Mouse (Mus musculus): ENCODE results near the gene Rab39. TPM values are rescaled to one million over a fixed set of nuclear protein-coding genes. Genes with fewer than 3 reads are reported as not detected.
A peak's percentile ranks its signal among the peaks of the same experiment; 100 is the strongest.

The Rab39 gene
- polyA plus RNA-seq (2015; fragmentation: Nextera tagmentation; extraction: Ambion mirVana) = 3.1 and 4.2 TPM in 2 replicates

GRCm38 (mm10) chr9:53705992-53706696 is at the start of gene Rab39:
TSS of gene Rab39 (minus strand) at chr9:53706232.
- peak; percentile 98 for ATAC-seq
- Histone ChIP-seq H3K4me2 (peak within 1 kb of the TSS; percentile 76), H3K36me3 (ENCODE audit: poor library complexity, severe bottlenecking) (no peaks in the 10 kb centered on the region), H3K9ac (peak within 1 kb of the TSS; percentile 73), H3K4me1 (peaks cover 10% of the 10 kb centered on the region), H3K27ac (no peak within 1 kb of the TSS), H3K4me3 (peak within 1 kb of the TSS; percentile 65), H3K27me3 (no peaks in the 10 kb centered on the region), H3K9me3 (replicated peaks) (no peaks in the 10 kb centered on the region)
- under 1% methylated on average over 49 of the region's 49 CpGs for WGBS

- Histone ChIP-seq H3K27me3 (no peaks in the 10 kb centered on the region), H3K4me3 (no peak overlapping the region), H3K9ac (no peak overlapping the region), H3K4me1 (no peaks in the 10 kb centered on the region), H3K36me3 (ENCODE audit: poor library complexity, severe bottlenecking) (no peaks in the 10 kb centered on the region), H3K27ac (no peak overlapping the region), H3K9me3 (replicated peaks) (no peaks in the 10 kb centered on the region), H3K4me2 (no peak overlapping the region)
- no peak for ATAC-seq
Measured at GRCm38 (mm10) chr9:53754801-53755200, 48.8 kb upstream of the Rab39 start.

GRCm38 (mm10) chr9:53750899-53751298 is 44.9 kb upstream of the Rab39 start:
- Histone ChIP-seq H3K4me3 (no peak overlapping the region), H3K4me2 (no peak overlapping the region), H3K36me3 (ENCODE audit: poor library complexity, severe bottlenecking) (no peaks in the 10 kb centered on the region), H3K27me3 (no peaks in the 10 kb centered on the region), H3K9me3 (replicated peaks) (no peaks in the 10 kb centered on the region), H3K9ac (no peak overlapping the region), H3K27ac (no peak overlapping the region), H3K4me1 (no peaks in the 10 kb centered on the region)
- no peak for ATAC-seq
- 52% methylated on average over 5 of the region's 5 CpGs for WGBS

- Histone ChIP-seq H3K9ac (no peak overlapping the region), H3K9me3 (replicated peaks) (no peaks in the 10 kb centered on the region), H3K4me3 (no peak overlapping the region), H3K4me2 (no peak overlapping the region), H3K27me3 (no peaks in the 10 kb centered on the region), H3K27ac (no peak overlapping the region), H3K36me3 (ENCODE audit: poor library complexity, severe bottlenecking) (no peaks in the 10 kb centered on the region), H3K4me1 (no peaks in the 10 kb centered on the region)
- WGBS = 93% methylated on average over 13 of the region's 13 CpGs
- no peak for ATAC-seq
Measured at GRCm38 (mm10) chr9:53750411-53750810, 44.4 kb upstream of the Rab39 start.

GRCm38 (mm10) chr9:53740829-53741404 is 34.9 kb upstream of the Rab39 start:
- Histone ChIP-seq H3K4me2 (no peak overlapping the region), H3K27ac (no peak overlapping the region), H3K9ac (no peak overlapping the region), H3K27me3 (no peaks in the 10 kb centered on the region), H3K9me3 (replicated peaks) (no peaks in the 10 kb centered on the region), H3K4me1 (no peaks in the 10 kb centered on the region), H3K4me3 (no peak overlapping the region), H3K36me3 (ENCODE audit: poor library complexity, severe bottlenecking) (no peaks in the 10 kb centered on the region)
- 71% methylated on average over 3 of the region's 3 CpGs for WGBS
- ATAC-seq = no peak

- Histone ChIP-seq H3K9me3 (replicated peaks) (no peaks in the 10 kb centered on the region), H3K4me1 (peaks cover 10% of the 10 kb centered on the region), H3K4me2 (peak overlapping the region; percentile 76), H3K27me3 (no peaks in the 10 kb centered on the region), H3K36me3 (ENCODE audit: poor library complexity, severe bottlenecking) (no peaks in the 10 kb centered on the region), H3K4me3 (peak overlapping the region; percentile 65), H3K9ac (peak overlapping the region; percentile 73), H3K27ac (no peak overlapping the region)
- peak; percentile 65 for ATAC-seq
- WGBS = under 1% methylated on average over 27 of the region's 28 CpGs
Measured at GRCm38 (mm10) chr9:53705491-53705991, 491 bp downstream of the Rab39 start.

- 93% methylated on average over 1 of the region's 1 CpGs for WGBS
- Histone ChIP-seq H3K9me3 (replicated peaks) (no peaks in the 10 kb centered on the region), H3K4me1 (peaks cover 10% of the 10 kb centered on the region), H3K27me3 (no peaks in the 10 kb centered on the region), H3K9ac (no peak overlapping the region), H3K27ac (no peak overlapping the region), H3K4me2 (no peak overlapping the region), H3K36me3 (ENCODE audit: poor library complexity, severe bottlenecking) (no peaks in the 10 kb centered on the region), H3K4me3 (no peak overlapping the region)
- ATAC-seq = no peak
Measured at GRCm38 (mm10) chr9:53702991-53703390, 3.0 kb downstream of the Rab39 start.

GRCm38 (mm10) chr9:53700496-53700895 is 5.5 kb downstream of the Rab39 start:
- no peaks in the 10 kb centered on the region for H3K27me3 ChIP-seq
- 82% methylated on average over 4 of the region's 4 CpGs for WGBS
- no peak overlapping the region for H3K9ac ChIP-seq
- peaks cover 4% of the 10 kb centered on the region; the same call in 1 of the 2 replicates for H3K4me1 ChIP-seq
- no peaks in the 10 kb centered on the region for H3K36me3 ChIP-seq (ENCODE audit: poor library complexity, severe bottlenecking)
- H3K4me3 ChIP-seq = no peak overlapping the region
- no peak for ATAC-seq
- no peaks in the 10 kb centered on the region for H3K9me3 ChIP-seq (replicated peaks)
- no peak overlapping the region for H3K4me2 ChIP-seq
- no peak overlapping the region for H3K27ac ChIP-seq

GRCm38 (mm10) chr9:53695846-53696245 is 10.2 kb downstream of the Rab39 start:
- Histone ChIP-seq H3K9ac (no peak overlapping the region), H3K4me1 (no peaks in the 10 kb centered on the region; the same call in 1 of the 2 replicates), H3K9me3 (replicated peaks) (no peaks in the 10 kb centered on the region), H3K4me3 (no peak overlapping the region), H3K36me3 (ENCODE audit: poor library complexity, severe bottlenecking) (no peaks in the 10 kb centered on the region), H3K4me2 (no peak overlapping the region), H3K27ac (no peak overlapping the region), H3K27me3 (no peaks in the 10 kb centered on the region)
- 90% methylated on average over 5 of the region's 5 CpGs for WGBS
- ATAC-seq = no peak

GRCm38 (mm10) chr9:53693718-53694117 is 12.3 kb downstream of the Rab39 start:
- Histone ChIP-seq H3K4me2 (no peak overlapping the region), H3K9me3 (replicated peaks) (no peaks in the 10 kb centered on the region), H3K27ac (no peak overlapping the region), H3K9ac (no peak overlapping the region), H3K27me3 (no peaks in the 10 kb centered on the region), H3K4me3 (no peak overlapping the region), H3K36me3 (ENCODE audit: poor library complexity, severe bottlenecking) (no peaks in the 10 kb centered on the region), H3K4me1 (no peaks in the 10 kb centered on the region; the same call in 1 of the 2 replicates)
- ATAC-seq = no peak
- 85% methylated on average over 1 of the region's 1 CpGs for WGBS

GRCm38 (mm10) chr9:53691745-53692670 is 14.0 kb downstream of the Rab39 start:
- Histone ChIP-seq H3K36me3 (ENCODE audit: poor library complexity, severe bottlenecking) (no peaks in the 10 kb centered on the region), H3K27ac (no peak overlapping the region), H3K9ac (no peak overlapping the region), H3K4me2 (no peak overlapping the region), H3K4me3 (no peak overlapping the region), H3K4me1 (no peaks in the 10 kb centered on the region; the same call in 1 of the 2 replicates), H3K27me3 (no peaks in the 10 kb centered on the region), H3K9me3 (replicated peaks) (no peaks in the 10 kb centered on the region)
- no peak for ATAC-seq
- WGBS = 50% methylated on average over 7 of the region's 7 CpGs

GRCm38 (mm10) chr9:53680851-53681250 is 25.2 kb downstream of the Rab39 start:
- Histone ChIP-seq H3K9me3 (replicated peaks) (peaks cover 2% of the 10 kb centered on the region), H3K27ac (no peak overlapping the region), H3K27me3 (no peaks in the 10 kb centered on the region), H3K9ac (no peak overlapping the region), H3K36me3 (ENCODE audit: poor library complexity, severe bottlenecking) (no peaks in the 10 kb centered on the region), H3K4me3 (no peak overlapping the region), H3K4me1 (no peaks in the 10 kb centered on the region), H3K4me2 (no peak overlapping the region)
- WGBS = 83% methylated on average over 1 of the region's 1 CpGs
- ATAC-seq = no peak
